Mouse (Mus musculus) CH12.LX (cell line): ENCODE measurements around the gene Nanog. TPM values are rescaled to one million over a fixed set of nuclear protein-coding genes. Genes with fewer than 3 reads are reported as not detected.
A peak's percentile ranks its signal among the peaks of the same experiment; 100 is the strongest.

ENCODE experiments used
- DNase-seq: peaks from one replicate; pipeline ENCODE4 v3.0.0-alpha.2; 2013; ENCODE audit errors: extremely low read depth
- H3K27ac ChIP-seq: 2 replicates; pipeline ENCODE4 v1.5.1; 2012; ENCODE audit warnings: low read depth, mild to moderate bottlenecking, control low read depth, moderate library complexity; ENCODE audit not compliant: insufficient read depth
- H3K27me3 ChIP-seq: replicated peaks from 2 replicates; pipeline ENCODE3; 2012; ENCODE audit warnings: inconsistent platforms
- H3K36me3 ChIP-seq, 2 experiments: replicated peaks in 1 of 2; 2 replicates each; pipeline versions ENCODE3 to v1.6.1; 2012; ENCODE audit warnings: inconsistent platforms in 1 of 2, low read length in 1 of 2, mild to moderate bottlenecking in 1 of 2, mixed read lengths in 1 of 2, moderate library complexity in 1 of 2; ENCODE audit not compliant: control insufficient read depth in 1 of 2, insufficient read depth in 1 of 2
- H3K4me1 ChIP-seq, 2 experiments: 2 replicates each; pipeline ENCODE4 v1.6.1; 2012; ENCODE audit warnings: inconsistent platforms in 1 of 2, moderate library complexity in 1 of 2; ENCODE audit not compliant: insufficient read depth in 2 of 2, control insufficient read depth in 1 of 2
- H3K4me2 ChIP-seq: 2 replicates; pipeline ENCODE4 v1.6.1; 2012; ENCODE audit warnings: low read depth, mild to moderate bottlenecking, control low read depth; ENCODE audit not compliant: poor library complexity, insufficient read depth, severe bottlenecking
- H3K4me3 ChIP-seq, 3 experiments: fragments of 150-350 bp in 1 of 3; sonication (generic) in 1 of 3; replicated peaks in 1 of 3; 2 replicates each; pipeline versions ENCODE3 to v1.5.1; 2011 to 2012; ENCODE audit warnings: low read depth in 2 of 3, low read length in 2 of 3, mild to moderate bottlenecking in 2 of 3, moderate library complexity in 2 of 3, control low read depth in 1 of 3, improper control_type of control experiment in 1 of 3, inconsistent platforms in 1 of 3, mixed read lengths in 1 of 3; ENCODE audit not compliant: poor library complexity in 1 of 3
- H3K79me2 ChIP-seq: replicated peaks from 2 replicates; pipeline ENCODE4 v1.6.1; 2012; ENCODE audit warnings: mild to moderate bottlenecking, moderate library complexity; ENCODE audit not compliant: control insufficient read depth, poor library complexity, insufficient read depth, severe bottlenecking; ENCODE audit errors: extremely low read depth
- H3K9ac ChIP-seq: 2 replicates; pipeline ENCODE4 v1.6.1; 2012; ENCODE audit warnings: low read depth, mild to moderate bottlenecking, control low read depth, moderate library complexity; ENCODE audit not compliant: insufficient read depth
- H3K9me3 ChIP-seq: replicated peaks from 2 replicates; pipeline ENCODE3; 2012; ENCODE audit warnings: low read length, inconsistent platforms, mixed read lengths
- BHLHE40 ChIP-seq: IDR thresholded peaks from 2 replicates; pipeline ENCODE4 v1.6.1; 2011; ENCODE audit warnings: mild to moderate bottlenecking, low read depth, low read length, improper control_type of control experiment
- ELF1 ChIP-seq: IDR thresholded peaks from 2 replicates; pipeline ENCODE4 v1.6.1; 2014; ENCODE audit warnings: low read depth, mild to moderate bottlenecking, inconsistent platforms, low read length, improper control_type of control experiment
- ETS1 ChIP-seq: conservative IDR thresholded peaks from 2 replicates; pipeline ENCODE4 v1.6.1; 2012; ENCODE audit warnings: low read depth, mild to moderate bottlenecking, inconsistent platforms, low read length, improper control_type of control experiment, moderate library complexity
- GABPA ChIP-seq: IDR thresholded peaks from 2 replicates; pipeline ENCODE4 v1.6.1; 2012; ENCODE audit warnings: low read depth, low read length, improper control_type of control experiment, inconsistent platforms; ENCODE audit not compliant: insufficient replicate concordance
- HCFC1 ChIP-seq: IDR thresholded peaks from 2 replicates; pipeline ENCODE4 v1.6.1; 2012; ENCODE audit warnings: low read depth, mild to moderate bottlenecking, inconsistent platforms, low read length, improper control_type of control experiment
- KAT2A ChIP-seq: IDR thresholded peaks from 2 replicates; pipeline ENCODE4 v1.6.1; 2012; ENCODE audit warnings: low read length, improper control_type of control experiment, inconsistent platforms; ENCODE audit not compliant: insufficient replicate concordance
- MAFK ChIP-seq: IDR thresholded peaks from 2 replicates; pipeline ENCODE4 v1.6.1; 2011; ENCODE audit warnings: low read length, improper control_type of control experiment; ENCODE audit not compliant: insufficient replicate concordance
- MAX ChIP-seq: IDR thresholded peaks from 2 replicates; pipeline ENCODE4 v1.6.1; 2011; ENCODE audit warnings: low read length, improper control_type of control experiment
- MYC ChIP-seq: IDR thresholded peaks from 2 replicates; pipeline ENCODE4 v1.6.1; 2011; ENCODE audit warnings: low read depth, mild to moderate bottlenecking, improper control_type of control experiment, low read length
- NELFE ChIP-seq: IDR thresholded peaks from 2 replicates; pipeline ENCODE4 v1.6.1; 2011; ENCODE audit warnings: low read depth, low read length, improper control_type of control experiment
- PAX5 ChIP-seq: IDR thresholded peaks from 2 replicates; pipeline ENCODE4 v1.6.1; 2012; ENCODE audit warnings: low read length, inconsistent platforms, mixed read lengths
- TBP ChIP-seq: conservative IDR thresholded peaks from 2 replicates; pipeline ENCODE4 v1.6.1; 2011; ENCODE audit warnings: low read depth, low read length, improper control_type of control experiment
- TCF12 ChIP-seq: IDR thresholded peaks from 2 replicates; pipeline ENCODE4 v1.6.1; 2014; ENCODE audit warnings: low read depth, mild to moderate bottlenecking, inconsistent platforms, low read length, improper control_type of control experiment
- USF1 ChIP-seq: IDR thresholded peaks from 2 replicates; pipeline ENCODE4 v1.6.1; 2014; ENCODE audit warnings: low read depth, mild to moderate bottlenecking, inconsistent platforms, low read length, improper control_type of control experiment
- ZKSCAN1 ChIP-seq: IDR thresholded peaks from 2 replicates; pipeline ENCODE4 v1.6.1; 2012; ENCODE audit warnings: low read depth, inconsistent platforms, low read length, improper control_type of control experiment, borderline replicate concordance
- ZMIZ1 ChIP-seq: IDR thresholded peaks from 2 replicates; pipeline ENCODE4 v1.6.1; 2012; ENCODE audit warnings: low read depth, mild to moderate bottlenecking, inconsistent platforms, low read length, improper control_type of control experiment
- ZNF384 ChIP-seq: IDR thresholded peaks from 2 replicates; pipeline ENCODE4 v1.6.1; 2012; ENCODE audit warnings: low read depth, low read length, improper control_type of control experiment, inconsistent platforms
- dilution Hi-C: fragments of 300-500 bp; cut with MboI; formaldehyde crosslinking; loops from 2 replicates; pipeline ENCODE4 v1.14.3; 2020; ENCODE audit warnings: low sequenced_read_pairs; ENCODE audit not compliant: extremely low pct_unique_long_range_greater_than_20kb, extremely low pct_ligation_motif_present
- in situ Hi-C: fragments of 300-500 bp; cut with MboI; formaldehyde crosslinking; loops from 3 replicates; pipeline ENCODE4 v1.14.3; 2019; ENCODE audit warnings: low sequenced_read_pairs, low pct_ligation_motif_present, low pct_unique_long_range_greater_than_20kb, mixed read lengths
- polyA plus RNA-seq: library from polyadenylated mRNA; unstranded; fragments of >175 nt; gene quantifications from 2 replicates; pipeline ENCODE4 v1.2.1, GENCODE M21; 2012; ENCODE audit warnings: low read depth; ENCODE audit not compliant: insufficient read length
- total RNA-seq, 2 experiments: library from RNA; depleted of rRNA; stranded (reverse); fragments of 300-350 nt in 1 of 2; fragments of >200 nt in 1 of 2; gene quantifications; 2 replicates each; pipeline ENCODE4 v1.2.3; 2012 to 2014

Nanog gene
- total and polyA plus RNA-seq, 3 experiments, result 0.27 TPM; not detected in 2

DNA sequence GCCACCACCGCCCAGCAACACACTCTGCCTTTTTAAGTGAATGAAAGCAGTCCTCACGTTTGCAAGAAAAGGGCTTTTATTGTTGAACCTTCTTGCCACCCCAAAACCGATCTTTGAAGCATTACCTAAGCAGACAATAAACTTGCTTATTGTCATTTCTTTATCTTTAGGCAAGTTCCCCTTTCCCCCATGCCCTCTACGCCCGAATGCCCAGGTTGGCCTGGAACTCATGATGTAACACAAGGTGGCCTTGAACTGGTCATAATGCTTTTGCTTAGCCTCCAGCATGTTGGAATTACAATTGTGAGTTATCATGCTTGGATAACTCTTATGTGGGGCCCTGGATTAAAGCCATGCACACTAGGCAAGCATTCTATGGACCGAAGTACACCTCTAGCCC is 43.3 kb downstream of the Nanog start:
- H3K27me3 ChIP-seq, result no peaks in the 10 kb centered on the region
- TF ChIP-seq ZKSCAN1, result no peak
- TF ChIP-seq ETS1, result no peak
- TF ChIP-seq TBP, result no peak
- TF ChIP-seq PAX5, result no peak
- no peak for TF ChIP-seq TCF12
- no peak for TF ChIP-seq ZMIZ1
- TF ChIP-seq NELFE, result no peak
- no peak for TF ChIP-seq BHLHE40
- TF ChIP-seq MYC, result no peak
- TF ChIP-seq GABPA, result no peak
- TF ChIP-seq MAFK, result no peak
- no peak for TF ChIP-seq HCFC1
- no peak for TF ChIP-seq USF1
- TF ChIP-seq, all 38 proteins: peak for 0
- Histone ChIP-seq H3K9me3 (no peaks in the 10 kb centered on the region), H3K9ac (no peak overlapping the region), H3K27ac (no peak overlapping the region), H3K4me2 (no peak overlapping the region), H3K4me3 (no peak overlapping the region), H3K4me1 (peaks cover 0 to 12% of the 10 kb centered on the region in 2 experiments; a peak in 2 of 4 replicates), H3K36me3 (peaks cover 0 to 8% of the 10 kb centered on the region in 2 experiments), H3K79me2 (no peaks in the 10 kb centered on the region; the same call in 1 of the 2 replicates)
- in situ Hi-C loops (no loop called here), dilution Hi-C loops (no loop called here)
- no peak for DNase-seq

DNA sequence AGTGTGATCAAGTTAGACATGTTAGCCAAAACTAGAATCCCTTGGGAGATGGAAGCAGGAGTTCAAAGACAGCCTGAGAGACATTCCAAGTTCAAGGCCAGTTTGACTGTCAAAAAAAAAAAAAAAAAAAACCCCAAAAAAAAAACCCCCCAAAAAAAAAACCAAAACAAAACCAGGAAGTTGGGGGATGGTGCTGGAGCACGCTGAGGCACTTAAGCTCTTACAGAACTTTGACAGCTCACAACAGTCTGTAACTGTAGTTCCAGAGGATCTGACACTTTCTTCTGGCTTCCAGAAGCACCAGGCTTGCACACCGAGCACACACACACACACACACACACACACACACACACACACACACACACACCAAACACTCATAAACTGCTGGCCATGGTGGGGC is 48.6 kb downstream of the Nanog start:
- TF ChIP-seq ELF1, result peak; percentile 46; the same call in 1 of the 2 replicates
- no peak for TF ChIP-seq MAX
- no peak for TF ChIP-seq KAT2A
- peak; percentile 94 for TF ChIP-seq ZNF384
- dilution Hi-C loops, result no loop called here

More for the DNA sequence above, 48.6 kb downstream of the Nanog start:
- Histone ChIP-seq H3K4me2 (no peak overlapping the region), H3K9me3 (no peaks in the 10 kb centered on the region), H3K36me3 (peaks cover 0 to 16% of the 10 kb centered on the region in 2 experiments), H3K27ac (no peak overlapping the region), H3K4me1 (peaks cover 4 to 19% of the 10 kb centered on the region in 2 experiments), H3K27me3 (no peaks in the 10 kb centered on the region), H3K4me3 (no peak overlapping the region), H3K9ac (no peak overlapping the region), H3K79me2 (no peaks in the 10 kb centered on the region; the same call in 1 of the 2 replicates)
- DNase-seq, result no peak
- in situ Hi-C loops, result no loop called here
